Mouse (Mus musculus) kidney, adult 2 months (tissue): ENCODE results near the gene Sdhaf1.

Experiments used
- CTCF ChIP-seq: fragments of 200-500 bp; conservative IDR thresholded peaks from 2 replicates; pipeline ENCODE4 v1.5.1; 2011; ENCODE audit warnings: low read depth, mild to moderate bottlenecking, control low read depth, low read length, moderate library complexity, mixed read lengths; ENCODE audit not compliant: insufficient read depth, insufficient read length
- POLR2A ChIP-seq: fragments of 200-500 bp; IDR thresholded peaks from one replicate; pipeline ENCODE4 v1.6.1; 2011; ENCODE audit warnings: low read depth, low read length, control low read depth

GRCm38 (mm10) chr7:30353279-30353822, 29.7 kb upstream of the Sdhaf1 start:
- TF ChIP-seq POLR2A (no peak), CTCF (peak; percentile 86)
